Mouse (Mus musculus) CH12.LX (cell line): ENCODE data around the gene Sema4g.

ENCODE experiments used
- CHD1 ChIP-seq: IDR thresholded peaks from 2 replicates; pipeline ENCODE4 v1.6.1; 2012; ENCODE audit warnings: low read depth, low read length, improper control_type of control experiment, inconsistent platforms
- CTCF ChIP-seq, 2 experiments: IDR thresholded peaks in 1 of 2; conservative IDR thresholded peaks in 1 of 2; 2 replicates each; pipeline ENCODE4 v1.5.1; 2011 to 2012; ENCODE audit warnings: low read depth in 2 of 2, low read length in 2 of 2, improper control_type of control experiment in 1 of 2, inconsistent platforms in 1 of 2, mild to moderate bottlenecking in 1 of 2, moderate library complexity in 1 of 2
- ELF1 ChIP-seq: IDR thresholded peaks from 2 replicates; pipeline ENCODE4 v1.6.1; 2014; ENCODE audit warnings: low read depth, mild to moderate bottlenecking, inconsistent platforms, low read length, improper control_type of control experiment
- KAT2A ChIP-seq: IDR thresholded peaks from 2 replicates; pipeline ENCODE4 v1.6.1; 2012; ENCODE audit warnings: low read length, improper control_type of control experiment, inconsistent platforms; ENCODE audit not compliant: insufficient replicate concordance
- POLR2A ChIP-seq: IDR thresholded peaks from 2 replicates; pipeline ENCODE4 v1.6.1; 2011; ENCODE audit warnings: low read depth, mild to moderate bottlenecking, improper control_type of control experiment, low read length
- POLR2AphosphoS2 ChIP-seq: IDR thresholded peaks from 2 replicates; pipeline ENCODE4 v1.6.1; 2011; ENCODE audit warnings: low read depth, low read length, improper control_type of control experiment
- RCOR1 ChIP-seq: conservative IDR thresholded peaks from 2 replicates; pipeline ENCODE4 v1.6.1; 2012; ENCODE audit warnings: low read depth, mild to moderate bottlenecking, inconsistent platforms, low read length, improper control_type of control experiment
- SIN3A ChIP-seq: IDR thresholded peaks from 2 replicates; pipeline ENCODE4 v1.6.1; 2012; ENCODE audit warnings: low read length, improper control_type of control experiment, inconsistent platforms
- TCF12 ChIP-seq: IDR thresholded peaks from 2 replicates; pipeline ENCODE4 v1.6.1; 2014; ENCODE audit warnings: low read depth, mild to moderate bottlenecking, inconsistent platforms, low read length, improper control_type of control experiment
- USF1 ChIP-seq: IDR thresholded peaks from 2 replicates; pipeline ENCODE4 v1.6.1; 2014; ENCODE audit warnings: low read depth, mild to moderate bottlenecking, inconsistent platforms, low read length, improper control_type of control experiment
- ZC3H11A ChIP-seq: IDR thresholded peaks from 2 replicates; pipeline ENCODE4 v1.6.1; 2012; ENCODE audit warnings: low read depth, mild to moderate bottlenecking, inconsistent platforms, low read length, improper control_type of control experiment

GRCm38 (mm10) chr19:44980787-44981186 is 8.1 kb upstream of the Sema4g start:
- TF ChIP-seq USF1 (no peak), CTCF (conservative IDR thresholded peaks at IDR 0.05 in 1 of 2, IDR thresholded peaks at IDR 0.05 in 1 of 2; ENCODE audit: low read depth in 2 of 2, low read length in 2 of 2) (no peak), TCF12 (no peak), ELF1 (no peak), POLR2A (no peak), POLR2AphosphoS2 (no peak), ZC3H11A (no peak), CHD1 (no peak), SIN3A (no peak), RCOR1 (no peak), KAT2A (no peak)
